Mouse (Mus musculus): Measurements from ENCODE around the gene Olfr313.

DNA sequence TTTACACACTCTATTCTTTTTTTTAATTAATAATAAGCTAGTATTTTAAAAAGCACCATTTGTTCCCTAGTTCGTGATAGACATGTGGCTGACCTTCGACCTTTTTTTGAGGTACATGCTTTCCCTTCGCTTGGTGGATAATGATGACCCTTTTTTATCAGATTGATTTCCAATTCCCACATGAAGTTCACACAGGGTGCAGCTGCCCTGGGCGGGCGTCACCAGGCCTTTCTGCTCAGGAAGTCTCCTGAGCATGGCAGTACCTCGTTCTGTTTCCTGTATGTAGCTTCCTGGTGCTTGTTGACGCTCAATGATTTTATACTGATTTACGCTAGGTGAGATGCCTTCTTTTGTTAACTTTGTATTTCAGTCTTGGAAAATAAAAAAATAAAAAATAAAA is 26.5 kb upstream of the Olfr313 start:
- TF ChIP-seq POLR2A (IDR thresholded peaks at IDR 0.05; ENCODE audit: low read depth, low read length) (no peak), CTCF (conservative IDR thresholded peaks at IDR 0.05; ENCODE audit: insufficient read depth, insufficient read length, low read depth, low read length) (no peak)
